Mouse (Mus musculus) heart, embryonic 11.5 days (tissue): ENCODE results near the gene Serbp1. TPM values are rescaled to one million over a fixed set of nuclear protein-coding genes. Genes with fewer than 3 reads are reported as not detected.
"Not testable (repeated sequence)": the region's sequence is repeated elsewhere in the genome, so short reads cannot be mapped to it uniquely, and the experiment has no call there.

Source experiments
- ATAC-seq: fragments of 200-750 bp; cut with Nextera tagmentation; replicated peaks from 2 replicates; pipeline ENCODE4 v1.8.0; 2017; ENCODE audit warnings: moderate library complexity; ENCODE audit not compliant: insufficient number of reproducible peaks, low FRiP score, low TSS enrichment
- H3K27ac ChIP-seq: fragments of 300-500 bp; sonication (generic); 2 replicates; pipeline ENCODE4 v1.5.1; 2014; ENCODE audit warnings: mild to moderate bottlenecking, low read depth, low read length
- H3K27me3 ChIP-seq: fragments of 300-500 bp; sonication (generic); 2 replicates; pipeline ENCODE4 v1.6.1; 2014; ENCODE audit warnings: mild to moderate bottlenecking, low read length, mixed read lengths; ENCODE audit not compliant: control insufficient read depth, insufficient read depth
- H3K36me3 ChIP-seq: fragments of 300-500 bp; sonication (generic); 2 replicates; pipeline ENCODE4 v1.6.1; 2014; ENCODE audit warnings: mild to moderate bottlenecking, low read length, moderate library complexity, mixed read lengths; ENCODE audit not compliant: control insufficient read depth, insufficient read depth
- H3K4me1 ChIP-seq: fragments of 300-500 bp; sonication (generic); 2 replicates; pipeline ENCODE4 v1.6.1; 2014; ENCODE audit warnings: low read length; ENCODE audit not compliant: control insufficient read depth, insufficient read depth
- H3K4me2 ChIP-seq: fragments of 300-500 bp; sonication (generic); 2 replicates; pipeline ENCODE4 v1.6.1; 2014; ENCODE audit warnings: mild to moderate bottlenecking, moderate library complexity
- H3K4me3 ChIP-seq: fragments of 300-500 bp; sonication (generic); 2 replicates; pipeline ENCODE4 v1.5.1; 2014; ENCODE audit warnings: low read depth, low read length
- H3K9ac ChIP-seq: fragments of 300-500 bp; sonication (generic); 2 replicates; pipeline ENCODE4 v1.6.1; 2014; ENCODE audit warnings: mild to moderate bottlenecking, low read depth, low read length, moderate library complexity
- H3K9me3 ChIP-seq: fragments of 300-500 bp; sonication (generic); replicated peaks from 2 replicates; pipeline ENCODE4 v1.6.1; 2016; ENCODE audit warnings: low read length; ENCODE audit not compliant: control insufficient read depth
- WGBS: fragments of 180-500 bp; shearing (Covaris S2); extraction: QIAGEN DNeasy Blood & Tissue Kit; methylation state at CpG from one replicate; pipeline ENCODE4 v1.1.7; 2014; ENCODE audit not compliant: insufficient replicate concordance; 5-methylcytosine and 5-hydroxymethylcytosine counted together
- polyA plus RNA-seq: library from polyadenylated mRNA; unstranded; fragments of >200 nt; fragmentation: Nextera tagmentation; extraction: Ambion mirVana; gene quantifications from 2 replicates; pipeline ENCODE4 v1.2.1, GENCODE M21; 2014

The Serbp1 gene
- polyA plus RNA-seq, 1 experiment from 2014 or later = 447 TPM

GRCm38 (mm10) chr6:67212362-67212761 lies 25.6 kb upstream of the Serbp1 start:
- Histone ChIP-seq H3K4me1 (no peaks in the 10 kb centered on the region), H3K4me3 (no peak overlapping the region), H3K9ac (no peak overlapping the region), H3K36me3 (no peaks in the 10 kb centered on the region), H3K9me3 (no peaks in the 10 kb centered on the region), H3K27ac (no peak overlapping the region), H3K27me3 (no peaks in the 10 kb centered on the region), H3K4me2 (no peak overlapping the region)
- 83% methylated on average over 1 of the region's 1 CpGs for WGBS
- ATAC-seq = no peak

GRCm38 (mm10) chr6:67213429-67214098 lies 24.4 kb upstream of the Serbp1 start:
- no peaks in the 10 kb centered on the region for H3K4me1 ChIP-seq
- H3K27ac ChIP-seq = no peak overlapping the region
- no peaks in the 10 kb centered on the region for H3K9me3 ChIP-seq
- H3K4me3 ChIP-seq = no peak overlapping the region
- no peak overlapping the region for H3K4me2 ChIP-seq
- no peak overlapping the region for H3K9ac ChIP-seq
- no peaks in the 10 kb centered on the region for H3K27me3 ChIP-seq
- no peak for ATAC-seq
- H3K36me3 ChIP-seq = no peaks in the 10 kb centered on the region
- 80% methylated on average over 4 of the region's 4 CpGs for WGBS

GRCm38 (mm10) chr6:67217402-67217801 lies 20.6 kb upstream of the Serbp1 start:
- WGBS = 84% methylated on average over 4 of the region's 4 CpGs
- H3K9ac ChIP-seq = no peak overlapping the region

GRCm38 (mm10) chr6:67217846-67218245 lies 20.1 kb upstream of the Serbp1 start:
- no peak overlapping the region for H3K9ac ChIP-seq
- no peak overlapping the region for H3K4me2 ChIP-seq
- no peaks in the 10 kb centered on the region for H3K9me3 ChIP-seq
- no peak overlapping the region for H3K27ac ChIP-seq
- no peaks in the 10 kb centered on the region for H3K27me3 ChIP-seq
- H3K4me1 ChIP-seq = no peaks in the 10 kb centered on the region
- no peak overlapping the region for H3K4me3 ChIP-seq
- no peaks in the 10 kb centered on the region for H3K36me3 ChIP-seq
- 74% methylated on average over 1 of the region's 1 CpGs for WGBS
- ATAC-seq = no peak

More at GRCm38 (mm10) chr6:67217402-67217801, 20.6 kb upstream of the Serbp1 start:
- ATAC-seq = no peak
- Histone ChIP-seq H3K36me3 (no peaks in the 10 kb centered on the region), H3K27me3 (no peaks in the 10 kb centered on the region), H3K4me3 (no peak overlapping the region), H3K9me3 (no peaks in the 10 kb centered on the region), H3K4me1 (no peaks in the 10 kb centered on the region), H3K27ac (no peak overlapping the region), H3K4me2 (no peak overlapping the region)

GRCm38 (mm10) chr6:67218566-67218965 lies 19.4 kb upstream of the Serbp1 start:
- Histone ChIP-seq H3K9me3 (no peaks in the 10 kb centered on the region), H3K36me3 (no peaks in the 10 kb centered on the region), H3K4me2 (no peak overlapping the region), H3K27ac (no peak overlapping the region), H3K27me3 (no peaks in the 10 kb centered on the region), H3K9ac (no peak overlapping the region), H3K4me1 (no peaks in the 10 kb centered on the region), H3K4me3 (no peak overlapping the region)
- no peak for ATAC-seq

GRCm38 (mm10) chr6:67219931-67220330 lies 18.0 kb upstream of the Serbp1 start:
- 84% methylated on average over 14 of the region's 14 CpGs for WGBS
- H3K27ac ChIP-seq, H3K4me3 ChIP-seq, H3K36me3 ChIP-seq, H3K9ac ChIP-seq, ATAC-seq, H3K9me3 ChIP-seq, H3K4me1 ChIP-seq, H3K4me2 ChIP-seq, H3K27me3 ChIP-seq: not testable (repeated sequence)

- no peak for ATAC-seq
- H3K9ac ChIP-seq = no peak overlapping the region
Measured at GRCm38 (mm10) chr6:67220731-67221130, 17.2 kb upstream of the Serbp1 start.

GRCm38 (mm10) chr6:67223082-67223481 lies 14.9 kb upstream of the Serbp1 start:
- no peaks in the 10 kb centered on the region for H3K27me3 ChIP-seq
- 69% methylated on average over 1 of the region's 1 CpGs for WGBS
- H3K9ac ChIP-seq = no peak overlapping the region
- no peak for ATAC-seq
- H3K27ac ChIP-seq = 0 out of 2 replicates have a peak overlapping the region, but pooled peaks have one; percentile 35
- no peaks in the 10 kb centered on the region for H3K36me3 ChIP-seq
- 0 out of 2 replicates have a peak, but pooled peaks cover 2% of the 10 kb centered on the region for H3K4me1 ChIP-seq
- no peak overlapping the region for H3K4me3 ChIP-seq
- H3K4me2 ChIP-seq = no peak overlapping the region
- H3K9me3 ChIP-seq = no peaks in the 10 kb centered on the region

More at GRCm38 (mm10) chr6:67220731-67221130, 17.2 kb upstream of the Serbp1 start:
- Histone ChIP-seq H3K4me2 (no peak overlapping the region), H3K27me3 (no peaks in the 10 kb centered on the region), H3K4me3 (no peak overlapping the region), H3K27ac (no peak overlapping the region), H3K4me1 (0 out of 2 replicates have a peak, but pooled peaks cover 2% of the 10 kb centered on the region), H3K9me3 (no peaks in the 10 kb centered on the region), H3K36me3 (no peaks in the 10 kb centered on the region)

GRCm38 (mm10) chr6:67223499-67223898 lies 14.5 kb upstream of the Serbp1 start:
- H3K27ac ChIP-seq = 0 out of 2 replicates have a peak overlapping the region, but pooled peaks have one; percentile 35
- no peak overlapping the region for H3K4me2 ChIP-seq

More at GRCm38 (mm10) chr6:67223499-67223898, 14.5 kb upstream of the Serbp1 start:
- Histone ChIP-seq H3K9ac (no peak overlapping the region), H3K27me3 (no peaks in the 10 kb centered on the region), H3K36me3 (no peaks in the 10 kb centered on the region), H3K9me3 (no peaks in the 10 kb centered on the region), H3K4me1 (0 out of 2 replicates have a peak, but pooled peaks cover 2% of the 10 kb centered on the region), H3K4me3 (no peak overlapping the region)
- 46% methylated on average over 1 of the region's 1 CpGs for WGBS
- no peak for ATAC-seq
